Mouse (Mus musculus) right cerebral cortex, adult 18-20 months (tissue): ENCODE results near the gene Ahsg.
"Not testable (repeated sequence)": the region's sequence is repeated elsewhere in the genome, so short reads cannot be mapped to it uniquely, and the experiment has no call there.

Source experiments
- DNase-seq: peaks from one replicate; pipeline ENCODE4 v3.0.0; 2022; ENCODE audit warnings: mixed read lengths

Gene Ahsg

DNA sequence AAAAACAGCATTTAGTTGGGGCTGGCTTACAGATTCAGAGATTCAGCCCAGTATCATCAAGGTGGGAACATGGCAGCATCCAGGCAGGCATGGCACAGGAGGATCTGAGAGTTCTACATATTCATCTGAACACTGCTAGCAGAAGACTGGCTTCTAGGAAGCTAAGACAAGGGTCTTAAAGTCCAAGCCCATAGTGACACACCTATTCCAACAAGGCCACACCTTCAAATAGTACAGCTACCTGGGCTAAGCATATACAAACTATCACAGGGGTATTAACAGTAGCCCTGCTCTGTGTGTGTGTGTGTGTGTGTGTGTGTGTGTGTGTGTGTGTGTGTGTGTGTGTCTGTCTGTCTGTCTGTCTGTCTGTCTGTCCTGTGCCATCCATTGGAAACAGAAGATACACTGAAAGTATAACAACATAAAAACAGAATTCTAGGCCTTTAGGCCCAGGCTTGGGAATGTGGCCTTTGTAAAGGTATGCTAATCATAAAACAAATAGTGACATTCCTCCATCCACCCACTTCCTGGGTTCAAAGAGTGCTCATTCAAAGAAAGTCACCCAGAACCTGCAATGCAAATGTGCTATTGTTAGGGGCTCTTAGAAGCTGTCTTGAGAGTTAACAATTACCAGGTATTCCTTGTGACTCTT is 50.9 kb downstream of the Ahsg start:
- DNase-seq: not testable (repeated sequence)

DNA sequence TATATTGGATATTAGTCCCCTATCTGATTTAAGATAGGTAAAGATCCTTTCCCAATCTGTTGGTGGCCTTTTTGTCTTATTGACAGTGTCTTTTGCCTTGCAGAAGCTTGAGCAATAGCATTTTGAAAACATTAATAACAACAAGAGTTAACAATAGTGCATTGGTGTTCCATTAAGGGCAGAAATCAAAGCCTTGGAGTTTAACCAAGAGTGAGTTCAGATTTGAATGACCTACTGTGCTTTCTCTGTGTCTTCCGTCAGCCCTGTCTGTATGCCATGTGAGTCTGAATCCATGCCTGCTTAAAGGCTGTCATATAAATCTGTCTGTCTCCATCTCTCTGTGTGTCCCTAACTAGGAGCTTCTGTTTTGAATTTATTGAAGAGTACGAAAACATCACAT is 56.3 kb downstream of the Ahsg start:
- DNase-seq: no peak
